Mouse (Mus musculus): ENCODE results near the gene Vps26a.
"Not testable (repeated sequence)": the region's sequence is repeated elsewhere in the genome, so short reads cannot be mapped to it uniquely, and the experiment has no call there.

Vps26a gene

GRCm38 (mm10) chr10:62500916-62501615, 14.5 kb upstream of the Vps26a start:
- DNase-seq (ENCODE audit: inconsistent ontology term): no peak

- peak; percentile 57 for DNase-seq (ENCODE audit: inconsistent ontology term)
These were observed 13.7 kb upstream of the Vps26a start for GRCm38 (mm10) chr10:62500088-62500915.

- DNase-seq (ENCODE audit: inconsistent ontology term): not testable (repeated sequence)
These were observed 5.1 kb upstream of the Vps26a start for GRCm38 (mm10) chr10:62491681-62492080.

- DNase-seq (ENCODE audit: inconsistent ontology term): peak; percentile 34
These were observed 1.7 kb upstream of the Vps26a start for GRCm38 (mm10) chr10:62488266-62488665.

- peak; percentile 69 for DNase-seq (ENCODE audit: inconsistent ontology term)
These were observed 575 bp downstream of the Vps26a start for GRCm38 (mm10) chr10:62485878-62486582.

GRCm38 (mm10) chr10:62481108-62481852, 5.3 kb downstream of the Vps26a start:
- DNase-seq (ENCODE audit: inconsistent ontology term): no peak

- no peak for DNase-seq (ENCODE audit: inconsistent ontology term)
These were observed 9.6 kb downstream of the Vps26a start for GRCm38 (mm10) chr10:62476980-62477379.

- no peak for DNase-seq (ENCODE audit: inconsistent ontology term)
These were observed 11.7 kb downstream of the Vps26a start for GRCm38 (mm10) chr10:62474944-62475343.

- DNase-seq (ENCODE audit: inconsistent ontology term): peak; percentile 51
These were observed 15.5 kb downstream of the Vps26a start for GRCm38 (mm10) chr10:62471105-62471504.

- DNase-seq (ENCODE audit: inconsistent ontology term): no peak
These were observed 16.9 kb downstream of the Vps26a start for GRCm38 (mm10) chr10:62469736-62470135.

GRCm38 (mm10) chr10:62461321-62461720, 25.3 kb downstream of the Vps26a start:
- DNase-seq (ENCODE audit: inconsistent ontology term): no peak

- DNase-seq (ENCODE audit: inconsistent ontology term): not testable (repeated sequence)
These were observed 34.6 kb downstream of the Vps26a start for GRCm38 (mm10) chr10:62452001-62452400.

GRCm38 (mm10) chr10:62450280-62450640, 36.3 kb downstream of the Vps26a start:
- DNase-seq (ENCODE audit: inconsistent ontology term): no peak

GRCm38 (mm10) chr10:62449364-62450279, 37.0 kb downstream of the Vps26a start, which contains the start of the genes 4930507D05Rik and Supv3l1:
TSS of gene 4930507D05Rik (plus strand) at chr10:62449489.
TSS of gene Supv3l1 (minus strand) at chr10:62449738.
- DNase-seq (ENCODE audit: inconsistent ontology term): peak; percentile 95

- DNase-seq (ENCODE audit: inconsistent ontology term): no peak
These were observed 56.2 kb downstream of the Vps26a start for GRCm38 (mm10) chr10:62430427-62430826.

GRCm38 (mm10) chr10:62425081-62425871, 61.3 kb downstream of the Vps26a start:
- peak; percentile 40 for DNase-seq (ENCODE audit: inconsistent ontology term)

- peak; percentile 59 for DNase-seq (ENCODE audit: inconsistent ontology term)
These were observed 64.3 kb downstream of the Vps26a start, which contains the start of gene Hkdc1 for GRCm38 (mm10) chr10:62422255-62422654. TSS of gene Hkdc1 (minus strand) at chr10:62422491.

GRCm38 (mm10) chr10:62421127-62421526, 65.5 kb downstream of the Vps26a start:
- peak; percentile 42 for DNase-seq (ENCODE audit: inconsistent ontology term)

GRCm38 (mm10) chr10:62420399-62420798, 66.2 kb downstream of the Vps26a start:
- peak; percentile 61 for DNase-seq (ENCODE audit: inconsistent ontology term)

All from Muller cell, postnatal 12 days (primary cell).